Mouse (Mus musculus) kidney, postnatal 0 days (tissue): ENCODE data around the gene Vps4a. TPM values are rescaled to one million over a fixed set of nuclear protein-coding genes. Genes with fewer than 3 reads are reported as not detected.
"Not testable (repeated sequence)": the region's sequence is repeated elsewhere in the genome, so short reads cannot be mapped to it uniquely, and the experiment has no call there.

Experiments used
- ATAC-seq: fragments of 200-750 bp; cut with Nextera tagmentation; replicated peaks from 2 replicates; pipeline ENCODE4 v1.8.0; 2017; ENCODE audit warnings: low read depth, moderate number of reproducible peaks, moderate TSS enrichment, moderate library complexity; ENCODE audit not compliant: low FRiP score
- DNase-seq: peaks from one replicate; pipeline ENCODE4 v3.0.0-alpha.2; 2016; ENCODE audit warnings: low spot score
- H3K27ac ChIP-seq: fragments of 300-500 bp; sonication (generic); 2 replicates; pipeline ENCODE4 v1.5.1; 2014; ENCODE audit warnings: mild to moderate bottlenecking
- H3K27me3 ChIP-seq: fragments of 300-500 bp; sonication (generic); 2 replicates; pipeline ENCODE4 v1.6.1; 2014; ENCODE audit warnings: low read length, mixed read lengths; ENCODE audit not compliant: insufficient read depth
- H3K36me3 ChIP-seq: fragments of 300-500 bp; sonication (generic); 2 replicates; pipeline ENCODE4 v1.6.1; 2014; ENCODE audit warnings: low read length, mixed read lengths; ENCODE audit not compliant: insufficient read depth
- H3K4me1 ChIP-seq: fragments of 300-500 bp; sonication (generic); replicated peaks from 2 replicates; pipeline ENCODE4 v1.6.1; 2014; ENCODE audit warnings: antibody characterized with exemption, low read length, mixed read lengths; ENCODE audit not compliant: insufficient read depth
- H3K4me2 ChIP-seq: fragments of 300-500 bp; sonication (generic); 2 replicates; pipeline ENCODE4 v1.6.1; 2014; ENCODE audit warnings: mild to moderate bottlenecking, low read length, moderate library complexity, mixed read lengths
- H3K4me3 ChIP-seq: fragments of 300-500 bp; sonication (generic); replicated peaks from 2 replicates; pipeline ENCODE4 v1.5.1; 2014; ENCODE audit warnings: low read depth, low read length
- H3K9ac ChIP-seq: fragments of 300-500 bp; sonication (generic); 2 replicates; pipeline ENCODE4 v1.6.1; 2014; ENCODE audit warnings: low read depth, low read length
- H3K9me3 ChIP-seq: fragments of 300-500 bp; sonication (generic); replicated peaks from 2 replicates; pipeline ENCODE4 v1.6.1; 2016; ENCODE audit warnings: low read length, inconsistent platforms, mixed read lengths
- CTCF ChIP-seq: IDR thresholded peaks from 2 replicates; pipeline ENCODE4 v1.5.1; 2016; ENCODE audit warnings: antibody characterized with exemption, low read depth, mild to moderate bottlenecking, moderate library complexity
- WGBS: fragments of 180-500 bp; shearing (Covaris S2); extraction: QIAGEN DNeasy Blood & Tissue Kit; methylation state at CpG from one replicate; pipeline ENCODE4 v1.1.7; 2014; 5-methylcytosine and 5-hydroxymethylcytosine counted together
- polyA plus RNA-seq: library from polyadenylated mRNA; unstranded; fragments of >200 nt; fragmentation: Nextera tagmentation; extraction: Ambion mirVana; gene quantifications from 2 replicates; pipeline ENCODE4 v1.2.1, GENCODE M21; 2015

Gene Vps4a
- polyA plus RNA-seq, 1 experiment from 2014 or later = 59.6 TPM

- no peak for TF ChIP-seq CTCF
- no peaks in the 10 kb centered on the region for H3K9me3 ChIP-seq
- peaks cover 11% of the 10 kb centered on the region for H3K4me1 ChIP-seq
- no peak overlapping the region for H3K9ac ChIP-seq
- H3K36me3 ChIP-seq = no peaks in the 10 kb centered on the region
- no peak overlapping the region for H3K4me2 ChIP-seq
- no peak for DNase-seq
- H3K27ac ChIP-seq = no peak overlapping the region
- ATAC-seq = no peak
- H3K27me3 ChIP-seq = no peaks in the 10 kb centered on the region
- WGBS = 69% methylated on average over 3 of the region's 3 CpGs
- H3K4me3 ChIP-seq = no peak overlapping the region
Measured at GRCm38 (mm10) chr8:107029310-107029709, 1.7 kb upstream of the Vps4a start.

- ATAC-seq (no peak), DNase-seq (no peak)
- Histone ChIP-seq H3K27ac (0 out of 2 replicates have a peak overlapping the region, but pooled peaks have one; percentile 50), H3K4me3 (no peak overlapping the region), H3K4me2 (no peak overlapping the region), H3K9ac (no peak overlapping the region), H3K4me1 (peaks cover 11% of the 10 kb centered on the region), H3K9me3 (no peaks in the 10 kb centered on the region), H3K36me3 (no peaks in the 10 kb centered on the region), H3K27me3 (no peaks in the 10 kb centered on the region)
- WGBS = 65% methylated on average over 5 of the region's 5 CpGs
- no peak for TF ChIP-seq CTCF
Measured at GRCm38 (mm10) chr8:107030058-107030457, 964 bp upstream of the Vps4a start.

DNA sequence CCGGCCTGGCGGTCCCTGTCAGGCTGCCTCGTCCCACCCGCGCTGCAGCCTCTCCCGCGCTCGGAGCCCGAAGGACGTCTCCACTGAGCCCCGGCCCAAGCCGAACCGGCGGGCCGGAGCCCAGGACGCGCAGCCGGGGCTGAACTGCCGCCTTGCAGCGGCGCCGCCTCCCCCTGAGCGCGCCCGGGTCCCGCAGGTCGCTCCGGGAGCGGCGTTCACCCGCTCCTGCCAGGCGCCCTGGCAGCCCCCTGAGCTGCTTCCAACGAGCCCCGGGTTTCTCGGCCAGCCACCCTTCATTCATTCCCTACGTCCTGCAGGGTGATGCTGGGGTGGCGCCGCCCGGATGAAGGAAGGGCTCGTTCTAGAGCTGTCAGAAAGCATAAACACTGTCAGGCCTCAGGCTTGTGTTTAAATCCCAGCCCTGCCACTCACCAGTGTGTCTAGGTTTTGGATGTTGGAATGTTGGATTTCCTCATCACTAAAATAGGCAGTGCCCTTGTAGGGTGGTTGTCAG is 612 bp downstream of the Vps4a start:
- 1% methylated on average over 36 of the region's 40 CpGs for WGBS
- Histone ChIP-seq H3K27me3 (no peaks in the 10 kb centered on the region), H3K27ac (peak overlapping the region; percentile 84), H3K36me3 (no peaks in the 10 kb centered on the region), H3K4me1 (peaks cover 11% of the 10 kb centered on the region), H3K9ac (peak overlapping the region; percentile 92), H3K4me3 (peak overlapping the region; percentile 95), H3K9me3 (no peaks in the 10 kb centered on the region), H3K4me2 (peak overlapping the region; percentile 82)
- no peak for DNase-seq
- TF ChIP-seq CTCF = no peak
- ATAC-seq = no peak; the same call in 1 of the 2 replicates

DNA sequence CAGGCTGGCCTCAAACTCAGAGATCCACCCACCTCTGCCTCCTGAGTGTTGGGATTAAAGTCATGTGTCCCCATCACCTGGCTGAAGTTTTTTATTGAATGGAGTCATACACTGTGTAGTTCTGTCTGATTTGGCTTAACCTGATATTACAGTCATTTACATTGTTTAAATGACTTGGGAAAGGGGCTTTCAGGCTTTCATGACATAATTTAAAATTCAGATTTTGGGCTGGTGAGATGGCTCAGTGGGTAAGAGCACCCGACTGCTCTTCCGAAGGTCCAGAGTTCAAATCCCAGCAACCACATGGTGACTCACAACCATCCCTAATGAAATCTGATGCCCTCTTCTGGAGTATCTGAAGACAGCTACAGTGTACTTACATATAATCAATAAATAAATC is 2.6 kb downstream of the Vps4a start:
- H3K9me3 ChIP-seq, H3K36me3 ChIP-seq, ATAC-seq, H3K4me2 ChIP-seq, DNase-seq, H3K27me3 ChIP-seq, H3K27ac ChIP-seq, H3K9ac ChIP-seq, H3K4me3 ChIP-seq: not testable (repeated sequence)
- peaks cover 11% of the 10 kb centered on the region for H3K4me1 ChIP-seq
- WGBS = 89% methylated on average over 2 of the region's 2 CpGs

DNA sequence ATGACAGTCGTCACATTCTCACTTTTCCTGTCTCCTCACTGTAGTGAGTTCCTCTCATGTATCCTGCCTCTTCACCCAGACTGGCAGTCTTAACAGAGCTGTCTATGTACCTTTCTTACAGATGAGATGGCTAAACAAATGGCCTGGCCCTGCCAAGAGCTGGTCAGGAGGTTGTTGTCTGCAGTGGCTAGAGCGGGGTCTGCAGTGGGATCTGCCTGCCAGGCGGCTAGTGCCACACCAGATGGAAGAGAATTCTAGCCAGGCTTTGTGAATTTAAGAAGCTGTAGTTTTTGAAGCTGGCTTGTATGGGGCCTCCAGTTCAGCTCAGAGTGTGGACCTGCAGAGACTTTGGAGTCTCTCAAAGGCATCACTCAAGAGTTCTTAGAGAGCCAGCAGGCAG is 4.6 kb downstream of the Vps4a start:
- Histone ChIP-seq H3K27me3 (no peaks in the 10 kb centered on the region), H3K27ac (no peak overlapping the region), H3K4me3 (no peak overlapping the region), H3K4me1 (peaks cover 11% of the 10 kb centered on the region), H3K36me3 (peaks cover 22% of the 10 kb centered on the region), H3K9me3 (no peaks in the 10 kb centered on the region), H3K9ac (no peak overlapping the region), H3K4me2 (no peak overlapping the region)
- WGBS = 89% methylated on average over 3 of the region's 3 CpGs
- no peak for DNase-seq
- no peak for ATAC-seq
- TF ChIP-seq CTCF = no peak

DNA sequence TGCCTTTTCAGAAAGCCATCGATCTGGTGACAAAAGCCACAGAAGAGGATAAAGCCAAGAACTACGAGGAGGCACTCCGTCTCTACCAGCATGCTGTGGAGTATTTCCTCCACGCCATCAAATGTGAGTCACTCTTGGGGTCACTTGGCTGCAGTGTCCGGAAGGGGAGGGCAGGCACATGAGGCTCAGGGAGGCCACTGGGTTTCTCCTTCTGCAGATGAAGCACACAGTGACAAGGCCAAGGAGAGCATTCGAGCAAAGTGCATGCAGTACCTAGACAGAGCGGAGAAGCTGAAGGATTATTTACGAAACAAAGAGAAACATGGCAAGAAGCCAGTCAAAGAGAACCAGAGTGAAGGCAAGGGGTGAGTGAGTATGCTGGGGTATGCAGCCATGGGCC is 5.6 kb downstream of the Vps4a start:
- TF ChIP-seq CTCF = no peak
- Histone ChIP-seq H3K9me3 (no peaks in the 10 kb centered on the region), H3K27me3 (no peaks in the 10 kb centered on the region), H3K4me2 (no peak overlapping the region), H3K9ac (no peak overlapping the region), H3K36me3 (peaks cover 23% of the 10 kb centered on the region), H3K4me1 (peaks cover 11% of the 10 kb centered on the region), H3K4me3 (no peak overlapping the region), H3K27ac (no peak overlapping the region)
- 79% methylated on average over 8 of the region's 8 CpGs for WGBS
- ATAC-seq = no peak
- no peak for DNase-seq

- no peak for ATAC-seq
- Histone ChIP-seq H3K4me2 (no peak overlapping the region), H3K27me3 (no peaks in the 10 kb centered on the region), H3K4me3 (no peak overlapping the region), H3K9ac (no peak overlapping the region), H3K4me1 (no peaks in the 10 kb centered on the region), H3K36me3 (peaks cover 60% of the 10 kb centered on the region), H3K9me3 (no peaks in the 10 kb centered on the region), H3K27ac (no peak overlapping the region)
- WGBS = 71% methylated on average over 7 of the region's 7 CpGs
- DNase-seq = no peak
- no peak for TF ChIP-seq CTCF
Measured at GRCm38 (mm10) chr8:107040632-107041031, 9.6 kb downstream of the Vps4a start.
